Mouse (Mus musculus) liver, embryonic 15.5 days (tissue): ENCODE data around the gene Pxdn. TPM values are rescaled to one million over a fixed set of nuclear protein-coding genes. Genes with fewer than 3 reads are reported as not detected.

Source experiments
- ATAC-seq: fragments of 200-750 bp; cut with Nextera tagmentation; 2 replicates; pipeline ENCODE4 v1.8.0; 2017; ENCODE audit warnings: moderate number of reproducible peaks, mild to moderate bottlenecking, moderate library complexity; ENCODE audit not compliant: insufficient read depth
- H3K27ac ChIP-seq: fragments of 300-500 bp; sonication (generic); replicated peaks from 2 replicates; pipeline ENCODE4 v1.5.1; 2015; ENCODE audit warnings: mild to moderate bottlenecking, inconsistent platforms
- H3K27me3 ChIP-seq: fragments of 300-500 bp; sonication (generic); 2 replicates; pipeline ENCODE4 v1.6.1; 2015; ENCODE audit warnings: mild to moderate bottlenecking, inconsistent platforms
- H3K36me3 ChIP-seq: fragments of 300-500 bp; sonication (generic); replicated peaks from 2 replicates; pipeline ENCODE4 v1.6.1; 2015; ENCODE audit warnings: moderate library complexity, mild to moderate bottlenecking, inconsistent platforms
- H3K4me1 ChIP-seq: fragments of 300-500 bp; sonication (generic); replicated peaks from 2 replicates; pipeline ENCODE4 v1.6.1; 2015; ENCODE audit warnings: inconsistent platforms
- H3K4me2 ChIP-seq: fragments of 300-500 bp; sonication (generic); 2 replicates; pipeline ENCODE4 v1.6.1; 2015; ENCODE audit warnings: moderate library complexity, mild to moderate bottlenecking, inconsistent platforms
- H3K4me3 ChIP-seq: fragments of 300-500 bp; sonication (generic); replicated peaks from 2 replicates; pipeline ENCODE4 v1.5.1; 2015; ENCODE audit warnings: mild to moderate bottlenecking, inconsistent platforms
- H3K9ac ChIP-seq: fragments of 300-500 bp; sonication (generic); 2 replicates; pipeline ENCODE4 v1.6.1; 2015; ENCODE audit warnings: moderate library complexity, mild to moderate bottlenecking, inconsistent platforms
- H3K9me3 ChIP-seq: fragments of 300-500 bp; sonication (generic); replicated peaks from 2 replicates; pipeline ENCODE4 v1.6.1; 2016; ENCODE audit warnings: inconsistent platforms
- WGBS: fragments of 180-500 bp; shearing (Covaris S2); methylation state at CpG from one replicate; pipeline ENCODE4 v1.1.7; 2015; ENCODE audit warnings: mixed read lengths; ENCODE audit not compliant: insufficient replicate concordance; 5-methylcytosine and 5-hydroxymethylcytosine counted together
- polyA plus RNA-seq: library from polyadenylated mRNA; unstranded; fragments of >200 nt; fragmentation: Nextera tagmentation; extraction: Ambion mirVana; gene quantifications from 2 replicates; pipeline ENCODE4 v1.2.1, GENCODE M21; 2015

The Pxdn gene
- polyA plus RNA-seq, 1 experiment from 2014 or later = 4.2 TPM

- no peaks in the 10 kb centered on the region for H3K9me3 ChIP-seq
- H3K27ac ChIP-seq = no peak overlapping the region
- ATAC-seq = no peak
- no peaks in the 10 kb centered on the region for H3K27me3 ChIP-seq
- no peaks in the 10 kb centered on the region for H3K36me3 ChIP-seq
- H3K4me3 ChIP-seq = no peak overlapping the region
- no peak overlapping the region for H3K4me2 ChIP-seq
- H3K4me1 ChIP-seq = no peaks in the 10 kb centered on the region
- H3K9ac ChIP-seq = no peak overlapping the region
- 43% methylated on average over 3 of the region's 3 CpGs for WGBS
Measured at GRCm38 (mm10) chr12:30023491-30023890, 86.1 kb downstream of the Pxdn start.

- no peak overlapping the region for H3K27ac ChIP-seq
- no peaks in the 10 kb centered on the region for H3K27me3 ChIP-seq
- no peak overlapping the region for H3K4me2 ChIP-seq
- no peaks in the 10 kb centered on the region for H3K9me3 ChIP-seq
- 37% methylated on average over 2 of the region's 2 CpGs for WGBS
- H3K36me3 ChIP-seq = no peaks in the 10 kb centered on the region
- H3K4me1 ChIP-seq = no peaks in the 10 kb centered on the region
- H3K9ac ChIP-seq = no peak overlapping the region
- no peak for ATAC-seq
- H3K4me3 ChIP-seq = no peak overlapping the region
Measured at GRCm38 (mm10) chr12:30024264-30024825, 86.9 kb downstream of the Pxdn start.

- Histone ChIP-seq H3K27me3 (no peaks in the 10 kb centered on the region), H3K9ac (no peak overlapping the region), H3K4me3 (no peak overlapping the region), H3K9me3 (no peaks in the 10 kb centered on the region), H3K27ac (no peak overlapping the region), H3K4me2 (no peak overlapping the region), H3K36me3 (no peaks in the 10 kb centered on the region), H3K4me1 (no peaks in the 10 kb centered on the region)
- 69% methylated on average over 3 of the region's 3 CpGs for whole genome bisulfite sequencing
- no peak for ATAC-seq
Measured at GRCm38 (mm10) chr12:30027721-30028340, 90.4 kb downstream of the Pxdn start.

- Histone ChIP-seq H3K4me2 (no peak overlapping the region), H3K4me1 (no peaks in the 10 kb centered on the region), H3K9ac (no peak overlapping the region), H3K27me3 (no peaks in the 10 kb centered on the region), H3K9me3 (no peaks in the 10 kb centered on the region), H3K27ac (no peak overlapping the region), H3K4me3 (no peak overlapping the region), H3K36me3 (no peaks in the 10 kb centered on the region)
- no peak for ATAC-seq
- WGBS = 74% methylated on average over 1 of the region's 1 CpGs
Measured at GRCm38 (mm10) chr12:30029111-30029510, 91.7 kb downstream of the Pxdn start.

- no peak for ATAC-seq
- Histone ChIP-seq H3K9ac (no peak overlapping the region), H3K4me2 (no peak overlapping the region), H3K9me3 (no peaks in the 10 kb centered on the region), H3K27ac (no peak overlapping the region), H3K27me3 (no peaks in the 10 kb centered on the region), H3K4me3 (no peak overlapping the region), H3K4me1 (no peaks in the 10 kb centered on the region), H3K36me3 (no peaks in the 10 kb centered on the region)
- WGBS = 34% methylated on average over 5 of the region's 5 CpGs
Measured at GRCm38 (mm10) chr12:30030571-30030970, 93.2 kb downstream of the Pxdn start.

- no peak overlapping the region for H3K27ac ChIP-seq
- no peaks in the 10 kb centered on the region for H3K4me1 ChIP-seq
- H3K4me2 ChIP-seq = no peak overlapping the region
- 68% methylated on average over 5 of the region's 5 CpGs for WGBS
- no peak for ATAC-seq
- no peaks in the 10 kb centered on the region for H3K9me3 ChIP-seq
- no peak overlapping the region for H3K4me3 ChIP-seq
- no peaks in the 10 kb centered on the region for H3K36me3 ChIP-seq
- H3K27me3 ChIP-seq = no peaks in the 10 kb centered on the region
- no peak overlapping the region for H3K9ac ChIP-seq
Measured at GRCm38 (mm10) chr12:30034681-30035080, 97.3 kb downstream of the Pxdn start.

- Histone ChIP-seq H3K4me2 (no peak overlapping the region), H3K4me3 (no peak overlapping the region), H3K27me3 (no peaks in the 10 kb centered on the region), H3K4me1 (no peaks in the 10 kb centered on the region), H3K36me3 (no peaks in the 10 kb centered on the region), H3K9ac (no peak overlapping the region), H3K9me3 (no peaks in the 10 kb centered on the region), H3K27ac (no peak overlapping the region)
- WGBS = 35% methylated on average over 1 of the region's 1 CpGs
- no peak for ATAC-seq
Measured at GRCm38 (mm10) chr12:30035406-30035805, 98.0 kb downstream of the Pxdn start.

- Histone ChIP-seq H3K4me2 (no peak overlapping the region), H3K4me1 (no peaks in the 10 kb centered on the region), H3K9me3 (no peaks in the 10 kb centered on the region), H3K4me3 (no peak overlapping the region), H3K9ac (no peak overlapping the region), H3K27me3 (no peaks in the 10 kb centered on the region), H3K36me3 (no peaks in the 10 kb centered on the region), H3K27ac (no peak overlapping the region)
- no peak for ATAC-seq
Measured at GRCm38 (mm10) chr12:30035841-30036568, 98.6 kb downstream of the Pxdn start.

- no peak for ATAC-seq
Measured at GRCm38 (mm10) chr12:30036569-30037055, 99.2 kb downstream of the Pxdn start.

GRCm38 (mm10) chr12:30039565-30039964, 102.2 kb downstream of the Pxdn start:
- H3K4me2 ChIP-seq = no peak overlapping the region
- no peak overlapping the region for H3K9ac ChIP-seq
- H3K9me3 ChIP-seq = no peaks in the 10 kb centered on the region
- 35% methylated on average over 4 of the region's 4 CpGs for WGBS
- H3K4me1 ChIP-seq = no peaks in the 10 kb centered on the region
- no peak overlapping the region for H3K27ac ChIP-seq
- H3K36me3 ChIP-seq = no peaks in the 10 kb centered on the region
- ATAC-seq = no peak
- H3K4me3 ChIP-seq = no peak overlapping the region
- H3K27me3 ChIP-seq = no peaks in the 10 kb centered on the region

More at GRCm38 (mm10) chr12:30036569-30037055, 99.2 kb downstream of the Pxdn start:
- no peak overlapping the region for H3K4me2 ChIP-seq
- no peaks in the 10 kb centered on the region for H3K27me3 ChIP-seq
- H3K4me1 ChIP-seq = no peaks in the 10 kb centered on the region
- H3K9me3 ChIP-seq = no peaks in the 10 kb centered on the region
- no peak overlapping the region for H3K27ac ChIP-seq
- H3K4me3 ChIP-seq = no peak overlapping the region
- 53% methylated on average over 4 of the region's 4 CpGs for WGBS
- H3K9ac ChIP-seq = no peak overlapping the region
- H3K36me3 ChIP-seq = no peaks in the 10 kb centered on the region

GRCm38 (mm10) chr12:30040150-30040549, 102.7 kb downstream of the Pxdn start:
- no peak overlapping the region for H3K9ac ChIP-seq
- no peaks in the 10 kb centered on the region for H3K27me3 ChIP-seq
- H3K4me1 ChIP-seq = no peaks in the 10 kb centered on the region
- H3K9me3 ChIP-seq = no peaks in the 10 kb centered on the region
- ATAC-seq = no peak
- H3K27ac ChIP-seq = no peak overlapping the region
- H3K4me2 ChIP-seq = no peak overlapping the region
- no peak overlapping the region for H3K4me3 ChIP-seq
- no peaks in the 10 kb centered on the region for H3K36me3 ChIP-seq
- WGBS = 11% methylated on average over 4 of the region's 4 CpGs
